Comparison of ENCODE assay signal across 8 mouse cellular contexts in genomic region chr11:117781993-117782704, GRCm38 (mm10). TPM values are rescaled to one million over a fixed set of nuclear protein-coding genes. Genes with fewer than 3 reads are reported as not detected.
DNase-seq lines count a peak whose midpoint lies in the region; ATAC-seq lines count a peak whose summit lies in the region.

Gene Tmc8, plus strand, starts transcription at chr11:117782076.
Gene Tmc6, minus strand, starts transcription at chr11:117782198.

- H3K36me3 ChIP-seq in forebrain, embryonic 14.5 days (ENCODE audit: control insufficient read depth, insufficient read depth, low read length): no peaks in the 10 kb centered on the region
- H3K36me3 ChIP-seq in liver, embryonic 16.5 days (ENCODE audit: control insufficient read depth, insufficient read depth): peaks cover 39% of the 10 kb centered on the region
- no peaks in the 10 kb centered on the region for H3K36me3 ChIP-seq in neural tube, embryonic 13.5 days

- H3K4me2 ChIP-seq in forebrain, embryonic 14.5 days (ENCODE audit: low read length): peak within 1 kb of the TSS; percentile 54
- H3K4me2 ChIP-seq in liver, embryonic 16.5 days (ENCODE audit: low read depth, low read length): peak within 1 kb of the TSS; percentile 97
- H3K4me2 ChIP-seq in neural tube, embryonic 13.5 days: peak within 1 kb of the TSS; percentile 57

- 0 out of 2 replicates have a peak within 1 kb of the TSS, but pooled peaks have one; percentile 5 for H3K27ac ChIP-seq in forebrain, embryonic 14.5 days (ENCODE audit: low read depth, low read length)
- peak within 1 kb of the TSS; percentile 99 for H3K27ac ChIP-seq in liver, embryonic 16.5 days (ENCODE audit: low read length)
- peak within 1 kb of the TSS; percentile 52 for H3K27ac ChIP-seq in neural tube, embryonic 13.5 days (replicated peaks)

- H3K4me1 ChIP-seq in forebrain, embryonic 14.5 days (ENCODE audit: control insufficient read depth, insufficient read depth, low read length): peaks cover 6% of the 10 kb centered on the region
- peaks cover 50% of the 10 kb centered on the region for H3K4me1 ChIP-seq in liver, embryonic 16.5 days (ENCODE audit: control insufficient read depth, low read depth, low read length)
- H3K4me1 ChIP-seq in neural tube, embryonic 13.5 days (replicated peaks): peaks cover 58% of the 10 kb centered on the region

- ATAC-seq in forebrain, embryonic 14.5 days: no peak
- peak; percentile 57 for ATAC-seq in liver, embryonic 16.5 days (ENCODE audit: low read depth)
- no peak for ATAC-seq in neural tube, embryonic 13.5 days (ENCODE audit: low read depth)

- peak; percentile 46 to 69 for DNase-seq in adrenal gland, adult (ENCODE audit: inconsistent age in 2 of 2, low spot score in 1 of 2)
- DNase-seq in adrenal gland, adult 8-10 months: no peak
- DNase-seq in forebrain, embryonic 14.5 days (ENCODE audit: low spot score): no peak
- peak; percentile 93 for DNase-seq in induced T-regulatory cell, adult 2 months (ENCODE audit: low read depth)
- no peak for DNase-seq in ovary, postnatal 10 days (ENCODE audit: low spot score)
- no peak for DNase-seq in right cerebral cortex, adult 18-20 months

- no peaks in the 10 kb centered on the region for H3K9me3 ChIP-seq in forebrain, embryonic 14.5 days (replicated peaks; ENCODE audit: control insufficient read depth, low read length)
- no peaks in the 10 kb centered on the region for H3K9me3 ChIP-seq in liver, embryonic 16.5 days (replicated peaks; ENCODE audit: control insufficient read depth, low read length)
- no peaks in the 10 kb centered on the region for H3K9me3 ChIP-seq in neural tube, embryonic 13.5 days

- peaks cover 44% of the 10 kb centered on the region for H3K27me3 ChIP-seq in forebrain, embryonic 14.5 days (replicated peaks; ENCODE audit: control insufficient read depth, insufficient read depth, low read length)
- no peaks in the 10 kb centered on the region for H3K27me3 ChIP-seq in liver, embryonic 16.5 days (ENCODE audit: control insufficient read depth, insufficient read depth, low read depth, low read length)
- peaks cover 54% of the 10 kb centered on the region for H3K27me3 ChIP-seq in neural tube, embryonic 13.5 days

- H3K9ac ChIP-seq in forebrain, embryonic 14.5 days (ENCODE audit: low read length): peak within 1 kb of the TSS; percentile 59
- H3K9ac ChIP-seq in liver, embryonic 16.5 days (ENCODE audit: low read depth, low read length): peak within 1 kb of the TSS; percentile 90
- H3K9ac ChIP-seq in neural tube, embryonic 13.5 days: peak within 1 kb of the TSS; percentile 61

- peak within 1 kb of the TSS; percentile 19 for H3K4me3 ChIP-seq in forebrain, embryonic 14.5 days (ENCODE audit: low read depth, low read length)
- peak within 1 kb of the TSS; percentile 87 for H3K4me3 ChIP-seq in liver, embryonic 16.5 days (ENCODE audit: low read depth, low read length)
- peak within 1 kb of the TSS; percentile 32 for H3K4me3 ChIP-seq in neural tube, embryonic 13.5 days

- 50% methylated on average over 23 of the region's 24 CpGs for WGBS in forebrain, embryonic 14.5 days
- 11% methylated on average over 24 of the region's 24 CpGs for WGBS in liver, embryonic 16.5 days (ENCODE audit: insufficient replicate concordance)
- WGBS in neural tube, embryonic 13.5 days: 37% methylated on average over 24 of the region's 24 CpGs

RNA-seq across cellular contexts. Expression of gene Tmc8, which starts in this region (rescaled TPM):
- 1 to 10 TPM; 1.5 to 3.3 (median 3.0) TPM for total RNA-seq in adrenal gland, adult 8-10 months (2022)
- polyA plus RNA-seq in forebrain, embryonic 14.5 days (2014; fragmentation: Nextera tagmentation; extraction: Ambion mirVana): 0.29 and 0.68 TPM in 2 replicates
- 16.0 and 16.3 TPM in 2 replicates for polyA plus RNA-seq in liver, embryonic 16.5 days (2015; fragmentation: Nextera tagmentation; extraction: Ambion mirVana)
- 0.95 and 1.5 TPM in 2 replicates for polyA plus RNA-seq in neural tube, embryonic 13.5 days (2015; fragmentation: Nextera tagmentation; extraction: Ambion mirVana)

RNA-seq across cellular contexts. Expression of gene Tmc6, which starts in this region (rescaled TPM):
- total RNA-seq in adrenal gland, adult 8-10 months (2022): 10 to 100 TPM; 28.2 to 50.0 (median 40.7) TPM
- 1.7 and 2.6 TPM in 2 replicates for polyA plus RNA-seq in forebrain, embryonic 14.5 days (2014; fragmentation: Nextera tagmentation; extraction: Ambion mirVana)
- polyA plus RNA-seq in liver, embryonic 16.5 days (2015; fragmentation: Nextera tagmentation; extraction: Ambion mirVana): 45.6 and 46.2 TPM in 2 replicates
- polyA plus RNA-seq in neural tube, embryonic 13.5 days (2015; fragmentation: Nextera tagmentation; extraction: Ambion mirVana): 8.6 and 9.7 TPM in 2 replicates

Comparison
In these comparisons a context has a peak if more than half of its experiments do, and no peak if none do; other contexts are left out.
1. DNase-seq: peak in adrenal gland, adult (2 of 2) and induced T-regulatory cell, adult 2 months (single experiment); none in adrenal gland, adult 8-10 months (single experiment), forebrain, embryonic 14.5 days (single experiment), ovary, postnatal 10 days (single experiment) and right cerebral cortex, adult 18-20 months (single experiment).
2. H3K27ac ChIP-seq: peak in every context shown above with its lines; median percentile 99 in liver, embryonic 16.5 days; 52 in neural tube, embryonic 13.5 days; 5 in forebrain, embryonic 14.5 days.
3. H3K4me3 ChIP-seq: peak in every context shown above with its lines; median percentile 87 in liver, embryonic 16.5 days; 32 in neural tube, embryonic 13.5 days; 19 in forebrain, embryonic 14.5 days.
4. Peak in every context shown above with its lines, with median percentiles within 50 percentile points of each other: H3K4me2 ChIP-seq and H3K9ac ChIP-seq.